Mouse (Mus musculus) limb, embryonic 10.5 days (tissue): ENCODE measurements around the gene Auh. TPM values are rescaled to one million over a fixed set of nuclear protein-coding genes. Genes with fewer than 3 reads are reported as not detected.

Experiments
- DNase-seq: peaks from one replicate; pipeline ENCODE4 v3.0.0-alpha.2; 2017; ENCODE audit warnings: low spot score
- H3K27ac ChIP-seq: fragments of 300-500 bp; sonication (generic); 2 replicates; pipeline ENCODE4 v1.5.1; 2016; ENCODE audit warnings: mild to moderate bottlenecking
- H3K27me3 ChIP-seq: fragments of 300-500 bp; sonication (generic); 2 replicates; pipeline ENCODE4 v1.6.1; 2016; ENCODE audit warnings: low read depth, mild to moderate bottlenecking; ENCODE audit not compliant: poor library complexity, severe bottlenecking
- H3K36me3 ChIP-seq: fragments of 300-500 bp; sonication (generic); 2 replicates; pipeline ENCODE4 v1.6.1; 2016; ENCODE audit warnings: mild to moderate bottlenecking, moderate library complexity
- H3K4me1 ChIP-seq: fragments of 300-500 bp; sonication (generic); 2 replicates; pipeline ENCODE4 v1.6.1; 2016
- H3K4me3 ChIP-seq: fragments of 300-500 bp; sonication (generic); 2 replicates; pipeline ENCODE4 v1.5.1; 2016; ENCODE audit warnings: mild to moderate bottlenecking, moderate library complexity
- H3K9me3 ChIP-seq: fragments of 300-500 bp; sonication (generic); replicated peaks from 2 replicates; pipeline ENCODE4 v1.6.1; 2016; ENCODE audit warnings: mild to moderate bottlenecking
- WGBS: fragments of 180-500 bp; shearing (Covaris S2); methylation state at CpG from one replicate; pipeline ENCODE4 v1.1.7; 2016; 5-methylcytosine and 5-hydroxymethylcytosine counted together
- polyA plus RNA-seq: library from polyadenylated mRNA; unstranded; fragments of >200 nt; fragmentation: Nextera tagmentation; extraction: Ambion mirVana; gene quantifications from 2 replicates; pipeline ENCODE4 v1.2.1, GENCODE M21; 2016

Gene Auh
- polyA plus RNA-seq, 1 experiment from 2014 or later: 35.0 TPM

GRCm38 (mm10) chr13:52919790-52920352 lies 9.6 kb downstream of the Auh start:
- H3K4me1 ChIP-seq: peaks cover 19% of the 10 kb centered on the region
- no peak overlapping the region for H3K4me3 ChIP-seq
- H3K9me3 ChIP-seq: no peaks in the 10 kb centered on the region
- 0 out of 2 replicates have a peak, but pooled peaks cover 5% of the 10 kb centered on the region for H3K36me3 ChIP-seq
- WGBS: 79% methylated on average over 10 of the region's 10 CpGs
- H3K27me3 ChIP-seq: no peaks in the 10 kb centered on the region
- no peak overlapping the region for H3K27ac ChIP-seq
- no peak for DNase-seq

- Histone ChIP-seq H3K4me3 (no peak overlapping the region), H3K27me3 (no peaks in the 10 kb centered on the region), H3K4me1 (peaks cover 31% of the 10 kb centered on the region), H3K27ac (no peak overlapping the region), H3K9me3 (no peaks in the 10 kb centered on the region), H3K36me3 (0 out of 2 replicates have a peak, but pooled peaks cover 5% of the 10 kb centered on the region)
- DNase-seq: no peak
- 92% methylated on average over 5 of the region's 5 CpGs for WGBS
These were observed 11.1 kb downstream of the Auh start for GRCm38 (mm10) chr13:52918333-52918732.

GRCm38 (mm10) chr13:52914591-52915110 lies 14.8 kb downstream of the Auh start:
- no peak overlapping the region for H3K4me3 ChIP-seq
- 57% methylated on average over 19 of the region's 19 CpGs for WGBS
- DNase-seq: no peak

GRCm38 (mm10) chr13:52913926-52914325 lies 15.6 kb downstream of the Auh start:
- Histone ChIP-seq H3K27me3 (no peaks in the 10 kb centered on the region), H3K27ac (0 out of 2 replicates have a peak overlapping the region, but pooled peaks have one; percentile 4), H3K36me3 (peaks cover 21% of the 10 kb centered on the region), H3K9me3 (no peaks in the 10 kb centered on the region), H3K4me1 (peaks cover 48% of the 10 kb centered on the region), H3K4me3 (no peak overlapping the region)
- no peak for DNase-seq
- 88% methylated on average over 7 of the region's 7 CpGs for WGBS

More at GRCm38 (mm10) chr13:52914591-52915110, 14.8 kb downstream of the Auh start:
- Histone ChIP-seq H3K36me3 (peaks cover 19% of the 10 kb centered on the region; the same call in 1 of the 2 replicates), H3K9me3 (no peaks in the 10 kb centered on the region), H3K4me1 (peaks cover 46% of the 10 kb centered on the region), H3K27ac (no peak overlapping the region), H3K27me3 (no peaks in the 10 kb centered on the region)

GRCm38 (mm10) chr13:52912495-52912894 lies 17.0 kb downstream of the Auh start:
- no peak for DNase-seq
- H3K4me3 ChIP-seq: no peak overlapping the region
- no peaks in the 10 kb centered on the region for H3K9me3 ChIP-seq
- H3K36me3 ChIP-seq: peaks cover 30% of the 10 kb centered on the region
- H3K27me3 ChIP-seq: no peaks in the 10 kb centered on the region
- H3K27ac ChIP-seq: peak overlapping the region; percentile 36; the same call in 1 of the 2 replicates
- WGBS: 44% methylated on average over 8 of the region's 8 CpGs
- H3K4me1 ChIP-seq: peaks cover 40% of the 10 kb centered on the region

- DNase-seq: no peak
- Histone ChIP-seq H3K27ac (no peak overlapping the region), H3K36me3 (peaks cover 41% of the 10 kb centered on the region), H3K4me1 (peaks cover 39% of the 10 kb centered on the region), H3K9me3 (no peaks in the 10 kb centered on the region), H3K4me3 (no peak overlapping the region), H3K27me3 (no peaks in the 10 kb centered on the region)
- 67% methylated on average over 4 of the region's 4 CpGs for WGBS
These were observed 18.2 kb downstream of the Auh start for GRCm38 (mm10) chr13:52911259-52911658.

GRCm38 (mm10) chr13:52906296-52906695 lies 23.2 kb downstream of the Auh start:
- Histone ChIP-seq H3K27me3 (no peaks in the 10 kb centered on the region), H3K4me3 (no peak overlapping the region), H3K36me3 (peaks cover 30% of the 10 kb centered on the region), H3K9me3 (no peaks in the 10 kb centered on the region), H3K4me1 (peaks cover 53% of the 10 kb centered on the region), H3K27ac (0 out of 2 replicates have a peak overlapping the region, but pooled peaks have one; percentile 15)
- no peak for DNase-seq
- WGBS: 88% methylated on average over 11 of the region's 11 CpGs

GRCm38 (mm10) chr13:52904175-52904574 lies 25.3 kb downstream of the Auh start:
- peaks cover 52% of the 10 kb centered on the region for H3K4me1 ChIP-seq
- no peaks in the 10 kb centered on the region for H3K9me3 ChIP-seq
- DNase-seq: no peak
- WGBS: 34% methylated on average over 6 of the region's 6 CpGs
- no peaks in the 10 kb centered on the region for H3K27me3 ChIP-seq
- H3K27ac ChIP-seq: peak overlapping the region; percentile 78
- H3K36me3 ChIP-seq: peaks cover 33% of the 10 kb centered on the region
- no peak overlapping the region for H3K4me3 ChIP-seq

- H3K27ac ChIP-seq: peak overlapping the region; percentile 78
- peak; percentile 61 for DNase-seq
These were observed 25.7 kb downstream of the Auh start for GRCm38 (mm10) chr13:52903767-52904166.

GRCm38 (mm10) chr13:52902517-52902916 lies 27.0 kb downstream of the Auh start:
- Histone ChIP-seq H3K4me1 (peaks cover 52% of the 10 kb centered on the region), H3K36me3 (peaks cover 17% of the 10 kb centered on the region), H3K27me3 (no peaks in the 10 kb centered on the region), H3K4me3 (no peak overlapping the region), H3K9me3 (no peaks in the 10 kb centered on the region), H3K27ac (peak overlapping the region; percentile 78; the same call in 1 of the 2 replicates)
- no peak for DNase-seq
- 81% methylated on average over 8 of the region's 8 CpGs for WGBS

More at GRCm38 (mm10) chr13:52903767-52904166, 25.7 kb downstream of the Auh start:
- Histone ChIP-seq H3K4me3 (no peak overlapping the region), H3K27me3 (no peaks in the 10 kb centered on the region), H3K4me1 (peaks cover 52% of the 10 kb centered on the region), H3K36me3 (peaks cover 29% of the 10 kb centered on the region), H3K9me3 (no peaks in the 10 kb centered on the region)
- WGBS: 36% methylated on average over 10 of the region's 10 CpGs

- no peaks in the 10 kb centered on the region for H3K27me3 ChIP-seq
- no peak overlapping the region for H3K27ac ChIP-seq
- no peak overlapping the region for H3K4me3 ChIP-seq
- H3K4me1 ChIP-seq: peaks cover 34% of the 10 kb centered on the region
- H3K36me3 ChIP-seq: peaks cover 18% of the 10 kb centered on the region
- WGBS: 88% methylated on average over 5 of the region's 5 CpGs
- no peaks in the 10 kb centered on the region for H3K9me3 ChIP-seq
- no peak for DNase-seq
These were observed 29.8 kb downstream of the Auh start for GRCm38 (mm10) chr13:52899664-52900063.

GRCm38 (mm10) chr13:52897806-52898205 lies 31.7 kb downstream of the Auh start:
- Histone ChIP-seq H3K4me1 (peaks cover 21% of the 10 kb centered on the region), H3K27me3 (no peaks in the 10 kb centered on the region), H3K9me3 (no peaks in the 10 kb centered on the region), H3K27ac (no peak overlapping the region), H3K4me3 (no peak overlapping the region), H3K36me3 (peaks cover 18% of the 10 kb centered on the region)
- WGBS: 88% methylated on average over 6 of the region's 6 CpGs
- DNase-seq: no peak

- no peak overlapping the region for H3K4me3 ChIP-seq
- no peaks in the 10 kb centered on the region for H3K27me3 ChIP-seq
- DNase-seq: no peak
- peaks cover 29% of the 10 kb centered on the region for H3K4me1 ChIP-seq
- H3K27ac ChIP-seq: no peak overlapping the region
- WGBS: 92% methylated on average over 1 of the region's 1 CpGs
- H3K9me3 ChIP-seq: no peaks in the 10 kb centered on the region
- peaks cover 12% of the 10 kb centered on the region for H3K36me3 ChIP-seq
These were observed 36.7 kb downstream of the Auh start for GRCm38 (mm10) chr13:52892791-52893190.
